Mouse (Mus musculus): Measurements from ENCODE around the gene Zdhhc8. TPM values are rescaled to one million over a fixed set of nuclear protein-coding genes. Genes with fewer than 3 reads are reported as not detected.

Gene Zdhhc8
- polyA plus RNA-seq, 1 experiment from 2014 or later, result 4.3 TPM

GRCm38 (mm10) chr16:18247521-18248399 is 12.8 kb upstream of the Zdhhc8 start:
- peaks cover 51% of the 10 kb centered on the region for H3K4me1 ChIP-seq
- H3K27ac ChIP-seq, result peak overlapping the region; percentile 89
- no peak for ATAC-seq
- H3K9me3 ChIP-seq (replicated peaks), result no peaks in the 10 kb centered on the region
- peaks cover 76% of the 10 kb centered on the region for H3K36me3 ChIP-seq
- peak overlapping the region; percentile 92 for H3K4me2 ChIP-seq
- peak overlapping the region; percentile 94 for H3K4me3 ChIP-seq
- H3K9ac ChIP-seq, result peak overlapping the region; percentile 95
- H3K27me3 ChIP-seq (replicated peaks), result no peaks in the 10 kb centered on the region
- WGBS (ENCODE audit: insufficient replicate concordance), result under 1% methylated on average over 33 of the region's 33 CpGs

- ATAC-seq, result no peak
- peaks cover 19% of the 10 kb centered on the region for H3K4me1 ChIP-seq
- H3K27ac ChIP-seq, result no peak overlapping the region
- no peak overlapping the region for H3K9ac ChIP-seq
- H3K4me3 ChIP-seq, result no peak overlapping the region
- WGBS (ENCODE audit: insufficient replicate concordance), result 91% methylated on average over 10 of the region's 10 CpGs
- H3K4me2 ChIP-seq, result no peak overlapping the region
- peaks cover 1% of the 10 kb centered on the region for H3K27me3 ChIP-seq (replicated peaks)
- no peaks in the 10 kb centered on the region for H3K9me3 ChIP-seq (replicated peaks)
- H3K36me3 ChIP-seq, result peaks cover 89% of the 10 kb centered on the region
Measured at GRCm38 (mm10) chr16:18241581-18241980, 6.6 kb upstream of the Zdhhc8 start.

GRCm38 (mm10) chr16:18236676-18237501 is 2.0 kb upstream of the Zdhhc8 start:
- WGBS (ENCODE audit: insufficient replicate concordance), result 63% methylated on average over 7 of the region's 7 CpGs
- ATAC-seq, result peak; percentile 46; the same call in 1 of the 2 replicates

GRCm38 (mm10) chr16:18235389-18236065 is 591 bp upstream of the Zdhhc8 start:
- Histone ChIP-seq H3K4me3 (peak overlapping the region; percentile 65), H3K36me3 (peaks cover 28% of the 10 kb centered on the region), H3K9ac (peak overlapping the region; percentile 71), H3K4me1 (peaks cover 49% of the 10 kb centered on the region), H3K27ac (peak overlapping the region; percentile 16), H3K27me3 (replicated peaks) (peaks cover 36% of the 10 kb centered on the region), H3K9me3 (replicated peaks) (no peaks in the 10 kb centered on the region), H3K4me2 (peak overlapping the region; percentile 80)
- peak; percentile 18 for ATAC-seq
- 11% methylated on average over 19 of the region's 19 CpGs for WGBS (ENCODE audit: insufficient replicate concordance)

More at GRCm38 (mm10) chr16:18236676-18237501, 2.0 kb upstream of the Zdhhc8 start:
- Histone ChIP-seq H3K4me1 (peaks cover 44% of the 10 kb centered on the region), H3K36me3 (peaks cover 42% of the 10 kb centered on the region), H3K9me3 (replicated peaks) (no peaks in the 10 kb centered on the region), H3K9ac (no peak overlapping the region), H3K27me3 (replicated peaks) (peaks cover 36% of the 10 kb centered on the region), H3K4me2 (no peak overlapping the region), H3K27ac (no peak overlapping the region), H3K4me3 (no peak overlapping the region)

GRCm38 (mm10) chr16:18233919-18234670 is 841 bp downstream of the Zdhhc8 start:
- Histone ChIP-seq H3K9me3 (replicated peaks) (no peaks in the 10 kb centered on the region), H3K4me2 (peak overlapping the region; percentile 80), H3K4me1 (peaks cover 60% of the 10 kb centered on the region), H3K27me3 (replicated peaks) (peaks cover 36% of the 10 kb centered on the region), H3K9ac (peak overlapping the region; percentile 71), H3K4me3 (peak overlapping the region; percentile 65), H3K27ac (0 out of 2 replicates have a peak overlapping the region, but pooled peaks have one; percentile 17), H3K36me3 (peaks cover 14% of the 10 kb centered on the region)
- WGBS (ENCODE audit: insufficient replicate concordance), result 22% methylated on average over 13 of the region's 13 CpGs
- ATAC-seq, result no peak

- no peak overlapping the region for H3K4me3 ChIP-seq
- H3K9ac ChIP-seq, result 0 out of 2 replicates have a peak overlapping the region, but pooled peaks have one; percentile 71
- H3K27me3 ChIP-seq (replicated peaks), result peaks cover 36% of the 10 kb centered on the region
- H3K4me1 ChIP-seq, result peaks cover 60% of the 10 kb centered on the region
- H3K36me3 ChIP-seq, result peaks cover 8% of the 10 kb centered on the region
- ATAC-seq, result no peak
- no peak overlapping the region for H3K4me2 ChIP-seq
- no peak overlapping the region for H3K27ac ChIP-seq
- H3K9me3 ChIP-seq (replicated peaks), result no peaks in the 10 kb centered on the region
- whole genome bisulfite sequencing (ENCODE audit: insufficient replicate concordance), result 48% methylated on average over 1 of the region's 1 CpGs
Measured at GRCm38 (mm10) chr16:18233451-18233850, 1.5 kb downstream of the Zdhhc8 start.

- Histone ChIP-seq H3K4me3 (no peak overlapping the region), H3K9me3 (replicated peaks) (no peaks in the 10 kb centered on the region), H3K4me1 (peaks cover 55% of the 10 kb centered on the region), H3K36me3 (peaks cover 9% of the 10 kb centered on the region; the same call in 1 of the 2 replicates), H3K4me2 (no peak overlapping the region), H3K27ac (no peak overlapping the region), H3K27me3 (replicated peaks) (peaks cover 34% of the 10 kb centered on the region), H3K9ac (no peak overlapping the region)
- ATAC-seq, result no peak
- 72% methylated on average over 4 of the region's 4 CpGs for WGBS (ENCODE audit: insufficient replicate concordance)
Measured at GRCm38 (mm10) chr16:18231451-18231850, 3.5 kb downstream of the Zdhhc8 start.

DNA sequence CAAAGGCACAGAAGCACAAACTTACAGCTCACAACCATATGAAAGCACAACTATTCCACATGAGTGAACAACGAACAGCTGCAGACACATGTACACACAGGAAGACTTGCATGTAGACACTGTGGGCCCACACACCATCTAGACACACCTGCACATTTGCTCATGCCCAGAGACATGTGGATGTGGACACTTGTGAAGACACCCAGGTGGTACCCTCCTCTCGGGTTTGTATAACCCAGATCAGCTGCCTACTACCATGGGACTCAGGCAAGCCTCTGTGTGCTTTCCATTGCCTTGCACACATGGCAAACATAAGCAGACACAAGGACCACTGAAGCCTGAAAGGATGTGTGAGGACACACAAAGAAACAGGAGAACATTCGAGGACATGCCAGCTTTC is 3.9 kb downstream of the Zdhhc8 start:
- Histone ChIP-seq H3K9ac (no peak overlapping the region), H3K9me3 (replicated peaks) (no peaks in the 10 kb centered on the region), H3K4me2 (no peak overlapping the region), H3K36me3 (peaks cover 13% of the 10 kb centered on the region; the same call in 1 of the 2 replicates), H3K4me3 (no peak overlapping the region), H3K4me1 (peaks cover 51% of the 10 kb centered on the region), H3K27ac (no peak overlapping the region), H3K27me3 (replicated peaks) (peaks cover 30% of the 10 kb centered on the region)
- WGBS (ENCODE audit: insufficient replicate concordance), result 63% methylated on average over 3 of the region's 3 CpGs
- ATAC-seq, result no peak

- Histone ChIP-seq H3K4me2 (no peak overlapping the region), H3K9ac (no peak overlapping the region), H3K27me3 (replicated peaks) (peaks cover 25% of the 10 kb centered on the region), H3K36me3 (peaks cover 18% of the 10 kb centered on the region; the same call in 1 of the 2 replicates), H3K27ac (no peak overlapping the region), H3K4me1 (peaks cover 47% of the 10 kb centered on the region), H3K4me3 (no peak overlapping the region), H3K9me3 (replicated peaks) (no peaks in the 10 kb centered on the region)
- ATAC-seq, result no peak
- 79% methylated on average over 6 of the region's 6 CpGs for WGBS (ENCODE audit: insufficient replicate concordance)
Measured at GRCm38 (mm10) chr16:18230617-18231016, 4.3 kb downstream of the Zdhhc8 start.

DNA sequence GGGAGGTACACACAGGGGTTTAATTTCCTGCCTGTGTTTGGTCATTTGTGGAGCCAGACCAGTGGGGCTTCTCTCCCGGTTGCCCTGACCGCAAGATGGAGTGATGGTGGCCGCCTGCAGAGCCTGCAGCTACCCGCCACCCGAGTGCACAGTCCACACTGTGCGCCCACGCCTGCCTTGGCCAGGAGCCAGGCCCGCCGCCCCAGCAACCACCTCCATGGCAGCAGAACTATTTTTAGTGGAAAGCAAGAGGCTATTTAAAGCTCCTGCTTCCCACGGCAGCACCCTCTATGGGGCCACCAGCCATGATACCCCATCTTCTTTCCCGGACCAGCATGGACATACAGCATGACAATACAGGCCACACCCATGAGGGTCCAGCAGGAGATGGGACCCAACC is 5.3 kb downstream of the Zdhhc8 start:
- Histone ChIP-seq H3K4me1 (peaks cover 37% of the 10 kb centered on the region), H3K4me2 (no peak overlapping the region), H3K36me3 (peaks cover 26% of the 10 kb centered on the region), H3K4me3 (no peak overlapping the region), H3K9ac (no peak overlapping the region), H3K27me3 (replicated peaks) (peaks cover 15% of the 10 kb centered on the region), H3K27ac (no peak overlapping the region), H3K9me3 (replicated peaks) (no peaks in the 10 kb centered on the region)
- ATAC-seq, result no peak
- WGBS (ENCODE audit: insufficient replicate concordance), result 69% methylated on average over 11 of the region's 11 CpGs

DNA sequence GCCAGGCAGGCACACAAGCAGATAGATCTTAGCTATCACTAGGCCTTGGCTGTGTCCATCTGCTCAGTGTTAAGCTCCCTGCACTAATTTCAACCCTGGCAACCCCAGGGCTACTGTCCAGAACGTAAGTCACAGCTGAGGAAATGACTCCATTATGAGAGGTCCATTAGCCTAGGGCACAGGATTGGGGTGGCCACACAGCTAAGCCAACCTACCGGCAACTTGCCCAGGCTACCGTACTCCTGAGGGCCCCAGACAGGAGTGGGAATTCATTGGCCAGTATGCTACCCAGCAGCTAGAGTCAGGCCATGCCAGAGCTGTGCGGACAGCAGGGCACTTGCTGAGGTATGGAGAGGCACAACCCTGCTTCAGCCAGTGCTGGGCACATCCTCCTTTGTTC is 6.1 kb downstream of the Zdhhc8 start:
- peaks cover 29% of the 10 kb centered on the region for H3K4me1 ChIP-seq
- peaks cover 8% of the 10 kb centered on the region for H3K27me3 ChIP-seq (replicated peaks)
- peaks cover 34% of the 10 kb centered on the region for H3K36me3 ChIP-seq
- H3K4me2 ChIP-seq, result no peak overlapping the region
- H3K4me3 ChIP-seq, result no peak overlapping the region
- no peak for ATAC-seq
- H3K27ac ChIP-seq, result no peak overlapping the region
- H3K9ac ChIP-seq, result no peak overlapping the region
- no peaks in the 10 kb centered on the region for H3K9me3 ChIP-seq (replicated peaks)
- WGBS (ENCODE audit: insufficient replicate concordance), result 77% methylated on average over 4 of the region's 4 CpGs

Data from liver, embryonic 12.5 days (tissue).